Mouse (Mus musculus) midbrain, embryonic 16.5 days (tissue): Measurements from ENCODE around the gene Gldc. TPM values are rescaled to one million over a fixed set of nuclear protein-coding genes. Genes with fewer than 3 reads are reported as not detected.

Experiments used
- ATAC-seq: fragments of 200-750 bp; cut with Nextera tagmentation; 2 replicates; pipeline ENCODE4 v1.8.0; 2017; ENCODE audit warnings: moderate TSS enrichment
- H3K27ac ChIP-seq: fragments of 300-500 bp; sonication (generic); 2 replicates; pipeline ENCODE4 v1.5.1; 2014; ENCODE audit warnings: mild to moderate bottlenecking, low read length, mixed read lengths
- H3K27me3 ChIP-seq: fragments of 300-500 bp; sonication (generic); 2 replicates; pipeline ENCODE4 v1.6.1; 2014; ENCODE audit warnings: low read depth, low read length, mixed read lengths; ENCODE audit not compliant: control insufficient read depth, insufficient read depth
- H3K36me3 ChIP-seq: fragments of 300-500 bp; sonication (generic); 2 replicates; pipeline ENCODE4 v1.6.1; 2014; ENCODE audit warnings: mild to moderate bottlenecking, low read length, moderate library complexity, mixed read lengths; ENCODE audit not compliant: control insufficient read depth, insufficient read depth
- H3K4me1 ChIP-seq: fragments of 300-500 bp; sonication (generic); 2 replicates; pipeline ENCODE4 v1.6.1; 2014; ENCODE audit warnings: mild to moderate bottlenecking, low read length, mixed read lengths; ENCODE audit not compliant: control insufficient read depth, insufficient read depth
- H3K4me2 ChIP-seq: fragments of 300-500 bp; sonication (generic); 2 replicates; pipeline ENCODE4 v1.6.1; 2014; ENCODE audit warnings: mild to moderate bottlenecking, low read length, mixed read lengths
- H3K4me3 ChIP-seq: fragments of 300-500 bp; sonication (generic); 2 replicates; pipeline ENCODE4 v1.5.1; 2014; ENCODE audit warnings: low read depth, mild to moderate bottlenecking, low read length, moderate library complexity, mixed read lengths
- H3K9ac ChIP-seq: fragments of 300-500 bp; sonication (generic); 2 replicates; pipeline ENCODE4 v1.6.1; 2014; ENCODE audit warnings: low read depth, low read length, mixed read lengths
- H3K9me3 ChIP-seq: fragments of 300-500 bp; sonication (generic); replicated peaks from 2 replicates; pipeline ENCODE4 v1.6.1; 2014; ENCODE audit warnings: mild to moderate bottlenecking, low read length, mixed read lengths; ENCODE audit not compliant: control insufficient read depth, poor library complexity, severe bottlenecking
- WGBS: fragments of 180-500 bp; shearing (Covaris S2); extraction: QIAGEN DNeasy Blood & Tissue Kit; methylation state at CpG from one replicate; pipeline ENCODE4 v1.1.7; 2014; 5-methylcytosine and 5-hydroxymethylcytosine counted together
- polyA plus RNA-seq: library from polyadenylated mRNA; unstranded; fragments of >200 nt; fragmentation: Nextera tagmentation; extraction: Ambion mirVana; gene quantifications from 2 replicates; pipeline ENCODE4 v1.2.1, GENCODE M21; 2015

Gene Gldc
- polyA plus RNA-seq, 1 experiment from 2014 or later = 5.9 TPM

GRCm38 (mm10) chr19:30051479-30051878 is 123.8 kb downstream of the Gldc start:
- Histone ChIP-seq H3K27me3 (no peaks in the 10 kb centered on the region), H3K36me3 (0 out of 2 replicates have a peak, but pooled peaks cover 2% of the 10 kb centered on the region), H3K9me3 (no peaks in the 10 kb centered on the region), H3K9ac (no peak overlapping the region), H3K27ac (no peak overlapping the region), H3K4me1 (peaks cover 2% of the 10 kb centered on the region; the same call in 1 of the 2 replicates), H3K4me3 (no peak overlapping the region), H3K4me2 (no peak overlapping the region)
- 89% methylated on average over 3 of the region's 3 CpGs for WGBS
- ATAC-seq = no peak

GRCm38 (mm10) chr19:30050584-30050983 is 124.6 kb downstream of the Gldc start:
- no peak overlapping the region for H3K27ac ChIP-seq
- H3K36me3 ChIP-seq = no peaks in the 10 kb centered on the region
- ATAC-seq = no peak
- WGBS = 88% methylated on average over 2 of the region's 2 CpGs
- H3K4me2 ChIP-seq = no peak overlapping the region
- H3K4me1 ChIP-seq = peaks cover 2% of the 10 kb centered on the region; the same call in 1 of the 2 replicates
- no peak overlapping the region for H3K9ac ChIP-seq
- H3K27me3 ChIP-seq = no peaks in the 10 kb centered on the region
- H3K9me3 ChIP-seq = no peaks in the 10 kb centered on the region
- H3K4me3 ChIP-seq = no peak overlapping the region

Other genes starting within 250 kb of the Gldc start
- gene Trpd52l3, start 171.6 kb downstream of the Gldc start, polyA plus RNA-seq = not detected in 2 replicates
- gene Uhrf2, start 144.9 kb downstream of the Gldc start, polyA plus RNA-seq = 49.7 and 61.2 TPM in 2 replicates
- 0.16 TPM in 1 of 2 replicates, not detected in the other for gene Mbl2, start 57.5 kb upstream of the Gldc start, polyA plus RNA-seq